Mouse (Mus musculus) frontal cortex, postnatal 10 days (tissue): ENCODE data around the gene Mpv17.

Source experiments
- DNase-seq, 2 experiments: peaks; one replicate each; pipeline ENCODE4 v3.0.0; 2022; ENCODE audit warnings: low spot score in 2 of 2, mixed read lengths in 1 of 2

Mpv17 gene

GRCm38 (mm10) chr5:31105814-31106335, 48.2 kb downstream of the Mpv17 start, which contains the start of gene Dnajc5g:
Gene Dnajc5g (plus strand): TSS chr5:31106285.
- no peak for DNase-seq

GRCm38 (mm10) chr5:31095711-31096480, 58.2 kb downstream of the Mpv17 start:
- peak in 1 of 2 experiments; percentile 5 for DNase-seq

GRCm38 (mm10) chr5:31094799-31095691, 59.0 kb downstream of the Mpv17 start:
- peak; percentile 33 to 36 for DNase-seq

- peak; percentile 7 to 9 for DNase-seq
These were observed 59.8 kb downstream of the Mpv17 start for GRCm38 (mm10) chr5:31094100-31094798.

GRCm38 (mm10) chr5:31093151-31094041, 60.7 kb downstream of the Mpv17 start:
- peak; percentile 38 to 48 for DNase-seq

GRCm38 (mm10) chr5:31092231-31092975, 61.6 kb downstream of the Mpv17 start:
- DNase-seq, result peak in 1 of 2 experiments; percentile 44
